Mouse (Mus musculus): Measurements from ENCODE around the gene Smyd3. TPM values are rescaled to one million over a fixed set of nuclear protein-coding genes. Genes with fewer than 3 reads are reported as not detected.

Smyd3 gene
- total RNA-seq, 2 experiments from 2014 or later: 20.3 to 30.9 TPM

DNA sequence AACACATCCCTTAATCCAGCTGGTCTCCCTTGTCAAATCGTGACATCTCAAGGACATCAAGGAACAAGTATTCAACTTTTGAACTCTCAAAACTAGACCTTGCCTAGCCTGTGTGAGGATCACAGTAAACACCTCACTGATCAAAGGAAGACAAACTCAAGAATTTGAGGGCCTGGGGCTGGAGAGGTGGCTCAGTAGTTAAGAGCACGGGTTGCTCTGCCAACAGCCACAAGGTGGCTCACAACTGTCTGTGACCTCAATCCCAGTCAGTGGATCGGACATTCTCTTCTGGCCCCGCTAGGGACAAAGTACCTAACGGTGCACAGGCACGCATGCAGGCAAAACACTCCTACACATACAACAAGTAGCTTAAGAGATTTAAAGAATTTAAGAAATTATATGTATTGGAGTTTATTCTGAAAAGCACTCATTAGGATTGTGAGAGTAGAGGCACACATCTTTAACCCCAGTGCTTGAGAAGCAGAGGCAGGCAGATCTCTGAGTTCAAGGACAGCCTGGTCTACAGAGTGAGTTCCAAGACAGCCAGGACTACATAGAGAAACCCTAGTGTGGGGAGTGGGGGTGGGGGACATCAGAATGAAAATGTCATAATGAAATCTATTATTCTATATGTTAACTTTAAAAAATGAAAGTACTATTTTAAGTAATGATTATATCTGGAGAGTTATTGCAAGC lies 41.2 kb downstream of the Smyd3 start:
- intact Hi-C loops (cut with DNase I): loop anchor here (2.0 to 10.0 kb wide), 3 partner anchors 242 to 950 kb away; no protein-coding TSS in a partner anchor

DNA sequence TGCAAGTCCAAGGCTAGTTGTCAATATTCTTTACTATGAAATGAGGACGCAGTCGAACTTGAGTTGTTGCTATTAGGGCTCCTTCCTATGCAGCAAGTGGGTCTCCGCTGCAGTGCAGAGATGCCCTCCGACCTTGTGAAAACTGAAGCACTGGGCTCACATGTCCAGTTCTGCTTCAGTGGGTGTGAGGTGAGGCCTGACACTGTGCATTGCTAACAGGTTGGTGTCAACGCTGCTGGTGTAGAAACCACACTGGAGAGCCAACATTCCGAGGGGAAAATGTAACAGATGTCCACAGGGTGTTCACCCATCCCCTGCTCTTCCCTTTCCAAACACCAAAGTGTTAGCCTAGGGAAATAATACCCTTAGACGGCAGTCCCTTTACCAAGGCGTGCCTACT lies 43.1 kb downstream of the Smyd3 start:
- DNase-seq (ENCODE audit: extremely low spot score in 1 of 2, low spot score in 2 of 2): no peak
- intact Hi-C loops (cut with DNase I): loop anchor here (5.0 to 10.0 kb wide), 2 partner anchors 240 to 782 kb away; no protein-coding TSS in a partner anchor

More for the DNA sequence above, 41.2 kb downstream of the Smyd3 start:
- no peak for DNase-seq (ENCODE audit: extremely low spot score in 1 of 2, low spot score in 2 of 2)

DNA sequence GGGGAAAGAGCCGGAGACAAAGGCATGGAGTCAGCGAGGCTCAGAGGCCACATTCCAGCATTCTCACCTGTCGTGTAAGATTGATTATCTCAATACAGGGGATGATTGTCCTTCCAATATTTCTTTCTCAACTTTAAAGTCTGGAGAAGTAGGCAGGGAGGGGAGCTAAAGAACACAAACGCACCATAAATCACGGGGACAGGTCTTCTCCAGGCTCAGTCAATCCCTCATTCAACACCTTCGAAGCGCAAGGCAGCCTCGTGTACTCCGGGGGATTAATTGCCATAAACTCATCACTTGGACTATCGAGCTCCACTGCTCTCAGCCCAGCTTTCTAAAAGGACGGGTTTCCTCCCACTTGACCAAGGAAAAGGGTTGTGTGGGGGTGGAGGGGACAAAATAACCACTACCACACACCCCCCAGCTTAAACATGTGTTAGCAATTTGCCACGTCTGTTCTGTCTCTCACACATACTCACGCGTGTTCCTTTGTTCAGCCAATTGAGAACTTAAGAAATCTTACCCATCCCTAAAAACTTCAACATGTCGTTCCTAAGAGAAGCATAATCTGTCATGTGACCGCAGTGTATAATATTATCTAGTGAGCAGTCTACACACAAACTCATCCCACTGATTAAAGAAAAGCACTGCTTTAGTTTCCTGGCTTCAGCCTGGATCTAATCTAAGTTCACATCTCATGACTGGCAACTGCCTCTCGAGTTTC lies 43.8 kb downstream of the Smyd3 start:
- no peak for DNase-seq (ENCODE audit: extremely low spot score in 1 of 2, low spot score in 2 of 2)
- intact Hi-C loops (cut with DNase I): loop anchor here (10.0 kb wide), 1 partner anchor 239 kb away; no protein-coding TSS in a partner anchor

GRCm38 (mm10) chr1:179467970-179468369 lies 49.9 kb downstream of the Smyd3 start:
- no peak for DNase-seq (ENCODE audit: extremely low spot score in 1 of 2, low spot score in 2 of 2)
- intact Hi-C loops (cut with DNase I): no loop called here

GRCm38 (mm10) chr1:179462376-179462775 lies 55.5 kb downstream of the Smyd3 start:
- no peak for DNase-seq (ENCODE audit: extremely low spot score in 1 of 2, low spot score in 2 of 2)
- intact Hi-C loops (cut with DNase I): no loop called here

DNA sequence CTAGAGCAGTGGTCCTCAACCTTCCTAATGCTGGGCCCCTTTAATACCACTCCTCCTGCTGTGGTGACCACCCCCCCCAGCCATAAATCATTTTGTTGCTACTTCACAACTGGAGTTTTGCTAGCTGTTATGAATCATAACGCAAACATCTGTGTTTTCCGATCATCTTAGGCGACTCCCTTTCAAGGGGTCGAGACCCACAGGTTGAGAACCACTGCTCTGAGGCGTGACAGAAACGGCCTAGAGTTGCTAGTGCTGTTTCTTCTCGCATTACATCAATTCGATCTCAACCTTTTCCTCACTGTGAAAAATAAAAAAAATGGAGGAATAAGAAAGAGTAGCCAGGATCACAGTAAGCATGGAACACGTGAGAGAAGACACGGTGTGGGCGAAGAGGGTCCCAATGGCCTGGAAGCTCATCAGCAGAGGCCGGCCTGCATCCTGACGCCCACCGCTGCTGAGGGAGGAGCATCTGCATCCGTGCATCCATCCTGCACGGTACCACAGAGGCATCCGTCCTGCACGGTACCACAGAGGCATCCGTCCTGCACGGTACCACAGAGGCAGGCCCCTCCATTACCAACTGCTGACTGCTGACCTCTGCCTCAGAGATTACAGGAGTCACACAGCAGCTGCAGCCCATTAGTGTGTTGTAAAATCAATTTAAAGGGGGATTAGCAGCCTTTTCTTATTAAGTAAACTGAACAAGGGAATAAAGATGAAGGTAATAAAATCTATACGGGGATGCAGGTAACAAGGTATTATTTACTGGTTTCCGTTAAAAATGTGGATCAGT lies 56.6 kb downstream of the Smyd3 start:
- DNase-seq (ENCODE audit: extremely low spot score in 1 of 2, low spot score in 2 of 2): no peak
- intact Hi-C loops (cut with DNase I): no loop called here

GRCm38 (mm10) chr1:179458987-179459368 lies 58.9 kb downstream of the Smyd3 start:
- intact Hi-C loops (cut with DNase I): no loop called here
- DNase-seq (ENCODE audit: extremely low spot score in 1 of 2, low spot score in 2 of 2): no peak

DNA sequence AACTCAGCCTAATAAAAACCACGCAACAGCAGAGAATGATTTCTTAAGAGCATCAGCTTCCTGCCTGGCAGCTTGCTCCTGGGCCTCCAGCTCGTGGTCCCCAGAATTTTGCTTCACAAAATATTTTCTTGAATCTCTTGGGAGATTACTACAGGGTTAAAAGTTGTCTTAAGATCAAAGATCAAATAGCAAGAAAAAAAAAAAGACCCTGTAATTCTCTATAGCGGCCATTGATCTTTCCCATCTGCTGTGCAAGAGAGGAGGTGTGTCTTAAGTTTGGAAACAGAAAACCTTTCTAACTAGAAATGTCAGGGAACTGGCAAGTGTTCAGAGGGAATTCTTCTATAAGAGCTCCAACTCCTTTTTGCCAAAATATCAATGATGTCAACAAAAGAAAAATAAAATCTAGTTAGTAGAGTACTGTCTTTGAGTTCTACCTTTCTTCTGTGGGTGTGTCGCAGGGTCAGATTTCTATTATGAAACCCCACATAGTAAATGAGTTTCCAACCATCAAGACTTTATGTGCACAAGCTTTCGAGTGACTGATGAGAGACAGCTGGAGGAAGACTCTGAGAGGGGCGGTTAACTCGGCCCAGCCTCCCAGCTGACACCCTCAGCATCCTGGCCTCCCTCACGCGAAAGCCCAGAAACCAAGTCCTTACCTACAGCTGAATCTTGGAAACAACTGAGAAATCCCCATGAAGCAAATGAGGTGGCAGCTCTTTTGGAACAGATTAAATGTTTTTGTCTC lies 59.4 kb downstream of the Smyd3 start:
- no peak for DNase-seq (ENCODE audit: extremely low spot score in 1 of 2, low spot score in 2 of 2)
- intact Hi-C loops (cut with DNase I): no loop called here

GRCm38 (mm10) chr1:179454600-179454999 lies 63.2 kb downstream of the Smyd3 start:
- intact Hi-C loops (cut with DNase I): no loop called here
- DNase-seq (ENCODE audit: extremely low spot score in 1 of 2, low spot score in 2 of 2): no peak

DNA sequence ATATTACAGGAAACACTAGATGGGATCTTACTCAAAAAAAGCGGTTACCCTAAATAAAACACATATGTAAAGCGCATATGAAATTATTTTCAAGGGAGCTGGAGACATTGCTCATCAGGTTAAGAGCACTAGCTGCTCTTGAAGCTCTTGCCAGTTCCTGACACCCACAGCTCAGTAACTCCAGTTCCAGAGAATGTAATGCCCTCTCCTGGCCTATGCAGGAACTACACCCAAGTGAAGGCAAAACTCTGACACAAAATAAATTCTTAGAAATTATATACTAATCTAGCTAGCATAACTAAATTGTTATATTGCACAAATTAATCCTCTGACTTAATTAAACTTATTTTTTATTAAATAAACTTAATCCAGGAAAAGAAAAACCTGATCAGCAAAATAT lies 66.6 kb downstream of the Smyd3 start:
- DNase-seq (ENCODE audit: extremely low spot score in 1 of 2, low spot score in 2 of 2): no peak
- intact Hi-C loops (cut with DNase I): no loop called here

DNA sequence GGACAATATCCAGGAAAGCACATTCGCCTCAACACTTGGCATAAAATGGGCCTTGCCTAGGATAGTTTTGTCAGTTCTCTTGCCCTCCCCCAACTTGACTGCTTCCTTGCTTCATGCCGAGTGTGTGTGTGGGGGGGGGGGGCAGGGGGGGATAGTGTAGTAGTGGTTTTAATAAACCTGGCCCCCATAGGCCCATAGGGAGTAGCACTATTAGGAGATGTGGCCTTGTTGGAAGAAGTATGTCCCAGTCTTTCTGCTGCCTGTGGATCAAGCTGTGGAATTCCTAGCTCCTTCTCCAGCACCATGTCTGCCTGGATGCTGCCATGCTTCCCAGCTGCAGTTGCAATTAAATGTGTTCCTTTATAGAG lies 71.0 kb downstream of the Smyd3 start:
- no peak for DNase-seq (ENCODE audit: extremely low spot score in 1 of 2, low spot score in 2 of 2)
- intact Hi-C loops (cut with DNase I): no loop called here

DNA sequence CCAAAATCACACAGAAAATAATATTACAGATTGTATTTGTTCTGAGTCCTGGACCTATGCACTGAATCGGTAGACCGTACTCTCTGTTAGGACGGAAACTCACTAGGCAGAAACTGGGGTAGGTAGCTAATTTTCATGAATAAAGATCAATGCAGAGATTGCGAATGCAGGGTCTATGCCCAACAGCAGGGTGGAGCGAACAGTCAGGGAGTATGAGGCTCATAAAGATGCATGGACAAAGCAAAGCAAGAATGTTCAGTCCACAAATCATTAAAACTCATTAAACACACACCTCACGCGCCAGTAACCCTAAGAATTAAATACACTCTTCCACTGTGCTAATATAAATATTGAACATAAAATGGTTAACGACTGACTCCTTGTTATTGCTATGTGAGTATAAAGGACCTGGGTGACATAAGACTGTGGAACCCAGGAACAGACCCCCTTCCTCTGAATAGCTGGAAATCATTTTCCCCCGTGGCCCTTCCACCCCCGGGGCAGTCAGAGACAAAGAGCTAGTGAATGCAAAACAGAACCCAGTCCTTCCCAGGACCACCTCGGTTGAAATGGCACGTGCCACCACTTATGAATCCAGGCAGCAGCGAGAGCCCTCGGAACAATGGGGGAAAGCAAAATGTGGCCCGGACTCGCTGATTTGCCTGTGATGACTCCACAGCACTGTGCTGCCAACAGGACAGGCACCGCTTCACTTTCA lies 71.6 kb downstream of the Smyd3 start:
- no peak for DNase-seq (ENCODE audit: extremely low spot score in 1 of 2, low spot score in 2 of 2)
- intact Hi-C loops (cut with DNase I): no loop called here

DNA sequence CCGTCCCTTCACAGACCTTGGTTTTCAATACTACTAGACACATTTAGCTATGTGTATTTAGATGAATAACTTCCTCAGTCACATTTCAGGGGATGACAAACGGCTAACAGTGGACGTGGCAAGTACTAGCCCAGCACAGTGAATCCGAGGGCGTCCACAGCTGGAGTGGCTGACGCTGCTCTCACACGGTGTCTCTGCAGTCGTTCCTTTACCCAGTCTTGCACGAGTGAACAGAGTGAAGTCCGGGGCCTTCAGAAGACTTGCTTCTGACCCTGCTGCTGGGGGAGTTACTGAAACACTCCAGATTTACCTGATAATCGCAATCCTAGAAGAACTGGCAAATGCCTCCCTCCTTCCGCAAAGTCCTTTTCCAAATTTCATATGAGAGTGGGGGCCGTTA lies 74.0 kb downstream of the Smyd3 start:
- no peak for DNase-seq (ENCODE audit: extremely low spot score in 1 of 2, low spot score in 2 of 2)
- intact Hi-C loops (cut with DNase I): no loop called here

GRCm38 (mm10) chr1:179443423-179443822 lies 74.4 kb downstream of the Smyd3 start:
- no peak for DNase-seq (ENCODE audit: extremely low spot score in 1 of 2, low spot score in 2 of 2)
- intact Hi-C loops (cut with DNase I): no loop called here

GRCm38 (mm10) chr1:179436596-179436995 lies 81.2 kb downstream of the Smyd3 start:
- peak in 1 of 2 experiments; percentile 33 for DNase-seq (ENCODE audit: extremely low spot score in 1 of 2, low spot score in 2 of 2)
- intact Hi-C loops (cut with DNase I): no loop called here

DNA sequence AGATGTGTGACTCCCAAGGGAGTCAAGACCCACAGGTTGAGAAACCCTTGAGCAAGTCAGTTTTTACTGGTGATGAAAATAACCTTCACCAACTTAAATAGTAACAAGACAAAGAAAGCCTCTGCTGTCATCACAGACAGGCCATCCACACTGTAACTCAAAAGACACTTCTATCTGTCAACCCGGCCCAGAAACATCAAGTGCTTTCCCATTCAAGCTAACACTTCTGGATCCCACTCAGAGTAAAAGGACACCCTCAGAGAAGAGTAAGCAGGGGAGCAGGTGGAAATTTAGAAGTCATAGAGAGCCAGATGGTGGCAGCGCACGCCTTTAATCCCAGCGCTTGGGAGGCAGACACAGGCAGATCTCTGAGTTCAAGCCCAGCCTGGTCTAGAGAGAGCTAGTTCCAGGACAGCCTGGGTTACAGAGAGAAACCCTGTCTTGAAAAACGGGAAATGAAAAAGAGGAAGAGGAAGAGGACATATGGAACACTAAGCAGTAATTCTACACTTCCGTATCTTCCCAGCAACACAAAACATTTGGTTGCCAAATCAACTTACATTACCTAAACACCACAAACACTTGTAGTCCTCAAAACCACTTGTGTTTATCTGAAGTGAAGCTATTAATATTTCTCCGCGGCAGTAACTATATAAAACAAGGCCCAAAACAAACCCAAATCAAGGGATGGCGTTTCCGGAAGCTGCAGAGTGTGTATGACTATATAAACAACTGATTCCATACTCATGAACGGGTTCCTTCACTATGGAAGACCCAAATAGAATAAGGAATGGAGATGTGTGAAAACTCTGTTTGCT lies 83.2 kb downstream of the Smyd3 start:
- intact Hi-C loops (cut with DNase I): no loop called here
- no peak for DNase-seq (ENCODE audit: extremely low spot score in 1 of 2, low spot score in 2 of 2)

DNA sequence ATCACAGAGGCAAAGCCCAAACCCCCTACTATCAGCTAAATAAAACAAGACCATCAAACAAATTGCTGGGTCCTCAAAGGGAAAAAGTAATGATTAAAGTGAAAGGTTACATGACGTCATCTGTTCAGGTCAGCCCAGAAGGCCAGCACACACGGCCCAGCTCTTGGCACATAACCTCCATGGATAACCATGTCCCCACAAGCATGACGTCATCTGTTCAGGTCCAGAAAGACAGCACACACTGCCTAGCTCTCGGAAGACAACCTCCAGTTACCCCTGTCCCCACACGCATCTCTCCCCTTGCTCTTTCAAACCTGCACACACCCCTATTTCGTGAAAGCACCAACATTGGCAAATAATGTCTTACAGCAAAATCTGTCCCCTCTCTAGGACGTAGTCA lies 84.0 kb downstream of the Smyd3 start:
- no peak for DNase-seq (ENCODE audit: extremely low spot score in 1 of 2, low spot score in 2 of 2)
- intact Hi-C loops (cut with DNase I): no loop called here

GRCm38 (mm10) chr1:179433355-179433754 lies 84.5 kb downstream of the Smyd3 start:
- intact Hi-C loops (cut with DNase I): no loop called here
- DNase-seq (ENCODE audit: extremely low spot score in 1 of 2, low spot score in 2 of 2): no peak
